Comparison of ENCODE assay signal across 8 mouse cellular contexts in genomic region chr7:143763794-143764193, GRCm38 (mm10). TPM values are rescaled to one million over a fixed set of nuclear protein-coding genes. Genes with fewer than 3 reads are reported as not detected.
A peak's percentile ranks its signal among the peaks of the same experiment; 100 is the strongest.
DNase-seq lines count a peak whose midpoint lies in the region; ATAC-seq lines count a peak whose summit lies in the region.

No protein-coding gene starts in this region.

- H3K4me1 ChIP-seq in hindbrain, embryonic 12.5 days, result no peaks in the 10 kb centered on the region
- H3K4me1 ChIP-seq in hindbrain, embryonic 10.5 days (replicated peaks), result no peaks in the 10 kb centered on the region
- no peaks in the 10 kb centered on the region for H3K4me1 ChIP-seq in limb, embryonic 15.5 days

- no peaks in the 10 kb centered on the region for H3K9me3 ChIP-seq in hindbrain, embryonic 12.5 days (replicated peaks)
- H3K9me3 ChIP-seq in hindbrain, embryonic 10.5 days, result no peaks in the 10 kb centered on the region
- H3K9me3 ChIP-seq in limb, embryonic 15.5 days, result no peaks in the 10 kb centered on the region

- 13% methylated on average over 3 of the region's 3 CpGs for WGBS in hindbrain, embryonic 12.5 days
- 23% methylated on average over 3 of the region's 3 CpGs for WGBS in hindbrain, embryonic 10.5 days
- 11% methylated on average over 3 of the region's 3 CpGs for WGBS in limb, embryonic 15.5 days

- no peak overlapping the region for H3K9ac ChIP-seq in hindbrain, embryonic 12.5 days
- no peak overlapping the region for H3K9ac ChIP-seq in limb, embryonic 15.5 days

- 0 out of 2 replicates have a peak, but pooled peaks have one; percentile 40 for ATAC-seq in hindbrain, embryonic 12.5 days (ENCODE audit: low FRiP score)
- ATAC-seq in limb, embryonic 15.5 days (ENCODE audit: insufficient number of reproducible peaks, low FRiP score, low TSS enrichment, low read depth), result 0 out of 2 replicates have a peak, but pooled peaks have one; percentile 37

- H3K4me2 ChIP-seq in hindbrain, embryonic 12.5 days (replicated peaks), result no peak overlapping the region
- H3K4me2 ChIP-seq in limb, embryonic 15.5 days, result no peak overlapping the region

- H3K27ac ChIP-seq in hindbrain, embryonic 12.5 days, result no peak overlapping the region
- H3K27ac ChIP-seq in hindbrain, embryonic 10.5 days, result no peak overlapping the region
- no peak overlapping the region for H3K27ac ChIP-seq in limb, embryonic 15.5 days

- no peaks in the 10 kb centered on the region for H3K36me3 ChIP-seq in hindbrain, embryonic 12.5 days
- H3K36me3 ChIP-seq in hindbrain, embryonic 10.5 days, result no peaks in the 10 kb centered on the region
- no peaks in the 10 kb centered on the region for H3K36me3 ChIP-seq in limb, embryonic 15.5 days

- peaks cover 18% of the 10 kb centered on the region for H3K27me3 ChIP-seq in hindbrain, embryonic 12.5 days
- peaks cover 33% of the 10 kb centered on the region for H3K27me3 ChIP-seq in hindbrain, embryonic 10.5 days (ENCODE audit: insufficient read depth, poor library complexity, severe bottlenecking)
- H3K27me3 ChIP-seq in limb, embryonic 15.5 days, result peaks cover 31% of the 10 kb centered on the region

- no peak for DNase-seq in hindbrain, embryonic 10.5 days (ENCODE audit: low spot score)
- DNase-seq in CD4-positive helper T cell, adult 2 months (ENCODE audit: low read depth, low spot score), result peak; percentile 65
- peak; percentile 35 for DNase-seq in c-Kit-positive CD71-negative TER-119-negative erythroid progenitor cells, embryonic 14.5 days (ENCODE audit: low read depth)
- no peak for DNase-seq in ovary, postnatal 14 days (ENCODE audit: low spot score)
- DNase-seq in frontal cortex, adult 2 months (ENCODE audit: extremely low spot score in 1 of 2, low spot score in 1 of 2), result no peak
- DNase-seq in T-cell, adult 2 months (ENCODE audit: low spot score), result no peak

- H3K4me3 ChIP-seq in hindbrain, embryonic 12.5 days, result no peak overlapping the region
- H3K4me3 ChIP-seq in hindbrain, embryonic 10.5 days, result no peak overlapping the region
- H3K4me3 ChIP-seq in limb, embryonic 15.5 days, result no peak overlapping the region

RNA-seq across cellular contexts. Expression of gene Mrgprg, which starts 3.0 kb away (rescaled TPM):
- not detected in 2 replicates for polyA plus RNA-seq in hindbrain, embryonic 12.5 days (2016; fragmentation: Nextera tagmentation; extraction: Ambion mirVana)
- not detected in 2 replicates for polyA plus RNA-seq in hindbrain, embryonic 10.5 days (2016; fragmentation: Nextera tagmentation; extraction: Ambion mirVana)
- not detected in 2 replicates for polyA plus RNA-seq in limb, embryonic 15.5 days (2015; fragmentation: Nextera tagmentation; extraction: Ambion mirVana)
- polyA plus RNA-seq in frontal cortex, adult 2 months (2012; rRNA removed), result 0.29 and 0.36 TPM in 2 replicates

RNA-seq across cellular contexts. Expression of gene Osbpl5, which starts 7.0 kb away (rescaled TPM):
- 30.7 and 32.1 TPM in 2 replicates for polyA plus RNA-seq in hindbrain, embryonic 12.5 days (2016; fragmentation: Nextera tagmentation; extraction: Ambion mirVana)
- 15.8 and 20.8 TPM in 2 replicates for polyA plus RNA-seq in hindbrain, embryonic 10.5 days (2016; fragmentation: Nextera tagmentation; extraction: Ambion mirVana)
- 63.2 and 66.8 TPM in 2 replicates for polyA plus RNA-seq in limb, embryonic 15.5 days (2015; fragmentation: Nextera tagmentation; extraction: Ambion mirVana)
- polyA plus RNA-seq in frontal cortex, adult 2 months (2012; rRNA removed), result 36.2 and 37.1 TPM in 2 replicates

RNA-seq across cellular contexts. Expression of gene Mrgpre, which starts 20.5 kb away (rescaled TPM):
- 3.0 and 4.2 TPM in 2 replicates for polyA plus RNA-seq in hindbrain, embryonic 12.5 days (2016; fragmentation: Nextera tagmentation; extraction: Ambion mirVana)
- 2.2 and 2.7 TPM in 2 replicates for polyA plus RNA-seq in hindbrain, embryonic 10.5 days (2016; fragmentation: Nextera tagmentation; extraction: Ambion mirVana)
- polyA plus RNA-seq in limb, embryonic 15.5 days (2015; fragmentation: Nextera tagmentation; extraction: Ambion mirVana), result 1.6 and 2.1 TPM in 2 replicates
- 6.2 and 6.3 TPM in 2 replicates for polyA plus RNA-seq in frontal cortex, adult 2 months (2012; rRNA removed)

RNA-seq across cellular contexts. Expression of gene Nadsyn1, which starts 58.9 kb away (rescaled TPM):
- polyA plus RNA-seq in hindbrain, embryonic 12.5 days (2016; fragmentation: Nextera tagmentation; extraction: Ambion mirVana), result 9.0 and 9.1 TPM in 2 replicates
- polyA plus RNA-seq in hindbrain, embryonic 10.5 days (2016; fragmentation: Nextera tagmentation; extraction: Ambion mirVana), result 9.0 and 9.5 TPM in 2 replicates
- 6.6 and 6.7 TPM in 2 replicates for polyA plus RNA-seq in limb, embryonic 15.5 days (2015; fragmentation: Nextera tagmentation; extraction: Ambion mirVana)
- 7.1 and 7.9 TPM in 2 replicates for polyA plus RNA-seq in frontal cortex, adult 2 months (2012; rRNA removed)

RNA-seq across cellular contexts. Expression of gene Dhcr7, which starts 59.2 kb away (rescaled TPM):
- 64.3 and 64.4 TPM in 2 replicates for polyA plus RNA-seq in hindbrain, embryonic 12.5 days (2016; fragmentation: Nextera tagmentation; extraction: Ambion mirVana)
- polyA plus RNA-seq in hindbrain, embryonic 10.5 days (2016; fragmentation: Nextera tagmentation; extraction: Ambion mirVana), result 92.6 and 95.7 TPM in 2 replicates
- polyA plus RNA-seq in limb, embryonic 15.5 days (2015; fragmentation: Nextera tagmentation; extraction: Ambion mirVana), result 45.2 and 46.8 TPM in 2 replicates
- 55.5 and 58.7 TPM in 2 replicates for polyA plus RNA-seq in frontal cortex, adult 2 months (2012; rRNA removed)

Comparison
In these comparisons a context has a peak if more than half of its experiments do, and no peak if none do; other contexts are left out.
1. DNase-seq: peak in CD4-positive helper T cell, adult 2 months (single experiment) and c-Kit-positive CD71-negative TER-119-negative erythroid progenitor cells, embryonic 14.5 days (single experiment); none in hindbrain, embryonic 10.5 days (single experiment), ovary, postnatal 14 days (single experiment), frontal cortex, adult 2 months (0 of 2) and T-cell, adult 2 months (single experiment).